Mouse (Mus musculus): ENCODE measurements around the gene Efcab10. TPM values are rescaled to one million over a fixed set of nuclear protein-coding genes. Genes with fewer than 3 reads are reported as not detected.
A peak's percentile ranks its signal among the peaks of the same experiment; 100 is the strongest.

Gene Efcab10
- 0.89 and 0.90 TPM in 2 replicates for polyA plus RNA-seq (2016; fragmentation: Nextera tagmentation; extraction: Ambion mirVana)

- Histone ChIP-seq H3K27ac (peak within 1 kb of the TSS; percentile 74; the same call in 1 of the 2 replicates), H3K36me3 (replicated peaks) (no peaks in the 10 kb centered on the region), H3K4me1 (peaks cover 11% of the 10 kb centered on the region), H3K4me3 (peak within 1 kb of the TSS; percentile 51), H3K9me3 (no peaks in the 10 kb centered on the region), H3K27me3 (ENCODE audit: poor library complexity, severe bottlenecking) (no peaks in the 10 kb centered on the region)
- peak; percentile 53 for DNase-seq (ENCODE audit: extremely low spot score, low spot score)
- 13% methylated on average over 24 of the region's 24 CpGs for WGBS
Observed at GRCm38 (mm10) chr12:33394804-33395623, at the start of gene Efcab10. Efcab10 (plus strand) TSS chr12:33394854.

DNA sequence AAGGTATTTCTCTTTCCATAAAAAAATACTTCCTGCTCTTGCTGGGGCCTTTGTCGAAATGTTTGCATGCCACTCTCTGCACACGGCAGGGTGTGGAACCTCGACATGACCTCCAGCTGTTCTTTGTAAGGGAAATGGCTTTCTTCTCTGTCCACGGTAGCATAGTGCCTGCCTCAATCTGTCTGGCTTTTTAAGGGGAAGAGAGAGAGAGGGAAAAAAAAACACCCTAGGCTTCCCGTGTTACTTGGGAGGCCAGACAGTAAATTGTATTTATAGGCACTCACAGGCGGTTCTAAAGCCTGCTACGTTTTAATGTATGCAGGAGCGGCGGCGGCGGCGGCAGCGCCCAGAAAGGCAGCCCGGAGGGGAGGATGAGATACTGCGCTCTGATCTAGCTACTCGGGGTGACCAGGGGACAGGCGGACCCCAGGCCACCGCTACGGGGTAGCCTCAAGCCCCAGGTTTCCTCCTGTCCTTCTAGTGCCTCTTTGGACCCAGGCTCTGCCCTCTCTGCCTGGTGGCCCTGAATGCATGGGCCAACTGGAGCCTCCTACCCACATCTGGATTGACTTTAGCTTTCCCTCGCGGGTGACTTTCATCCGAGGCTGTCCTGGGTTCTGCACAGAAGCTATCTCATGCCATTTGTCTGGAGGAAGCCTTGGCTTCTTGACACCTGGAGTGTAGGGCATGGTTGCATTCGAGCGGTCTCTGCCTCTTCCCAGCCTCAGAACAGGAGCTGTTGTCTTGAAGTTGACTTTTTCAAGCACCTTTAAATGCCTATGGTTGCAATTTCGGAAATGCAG is 49.5 kb upstream of the Efcab10 start:
- Histone ChIP-seq H3K36me3 (replicated peaks) (peaks cover 9% of the 10 kb centered on the region; the same call in 1 of the 2 replicates), H3K4me3 (peak overlapping the region; percentile 42), H3K27me3 (ENCODE audit: poor library complexity, severe bottlenecking) (peaks cover 33% of the 10 kb centered on the region), H3K4me1 (peaks cover 30% of the 10 kb centered on the region), H3K27ac (peak overlapping the region; percentile 67), H3K9me3 (no peaks in the 10 kb centered on the region)
- DNase-seq (ENCODE audit: extremely low spot score, low spot score) = peak; percentile 34
- 5% methylated on average over 25 of the region's 25 CpGs for WGBS

DNA sequence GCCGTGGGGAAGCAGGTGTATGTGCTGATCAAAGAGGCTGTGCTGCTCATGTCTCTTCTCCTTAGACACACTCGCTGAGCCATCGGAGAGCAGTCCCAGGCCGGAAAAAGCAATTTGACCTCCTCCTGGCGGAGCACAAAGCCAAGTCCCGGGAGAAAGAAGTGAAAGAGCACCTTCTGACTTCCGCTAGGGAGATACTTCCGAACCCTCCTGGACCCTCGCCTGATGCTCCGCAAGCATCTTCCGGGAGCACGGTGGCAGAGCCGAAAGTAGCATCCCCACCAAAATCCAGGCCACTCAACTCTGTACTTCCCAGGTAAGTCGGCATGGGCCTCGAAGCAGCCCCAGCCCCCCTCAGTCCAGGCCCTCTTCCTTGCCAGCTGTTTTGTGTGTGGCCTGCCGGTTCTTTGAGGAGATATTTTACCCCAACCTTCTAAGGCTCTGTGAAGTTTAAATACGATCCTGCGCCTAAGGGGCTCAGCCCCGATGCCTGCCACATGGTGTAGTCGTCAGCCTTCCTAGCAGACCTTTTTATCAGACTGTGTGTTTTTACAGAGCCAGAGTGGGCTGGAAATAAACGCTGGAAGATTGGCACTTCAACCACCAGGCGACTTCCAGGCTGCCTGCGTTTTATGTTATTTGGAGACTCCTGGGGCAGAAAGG is 48.8 kb upstream of the Efcab10 start:
- H3K4me3 ChIP-seq = peak overlapping the region; percentile 42
- no peaks in the 10 kb centered on the region for H3K9me3 ChIP-seq
- peaks cover 11% of the 10 kb centered on the region; the same call in 1 of the 2 replicates for H3K36me3 ChIP-seq (replicated peaks)
- peak; percentile 26 for DNase-seq (ENCODE audit: extremely low spot score, low spot score)
- WGBS = 30% methylated on average over 23 of the region's 23 CpGs
- peaks cover 30% of the 10 kb centered on the region for H3K4me1 ChIP-seq
- peaks cover 33% of the 10 kb centered on the region for H3K27me3 ChIP-seq (ENCODE audit: poor library complexity, severe bottlenecking)
- H3K27ac ChIP-seq = peak overlapping the region; percentile 67

DNA sequence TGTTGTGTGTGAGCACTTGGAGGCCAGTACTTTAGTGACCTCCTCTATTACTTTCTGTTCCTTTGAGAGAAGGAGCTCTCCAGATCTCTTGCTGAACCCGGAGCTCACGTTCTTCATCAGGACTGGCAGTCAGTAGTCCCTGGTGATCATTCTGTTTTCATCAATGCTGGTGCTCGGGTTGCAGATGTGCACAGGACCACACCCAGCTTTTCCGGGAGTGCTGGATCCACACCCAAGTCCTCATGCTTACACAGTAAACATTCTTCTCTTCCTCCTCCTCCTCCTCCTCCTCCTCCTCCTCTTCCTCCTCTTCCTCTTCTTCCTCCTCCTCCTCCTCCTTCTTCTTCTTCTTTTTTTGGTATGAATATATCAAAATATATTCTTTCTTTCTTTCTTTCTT is 42.0 kb upstream of the Efcab10 start:
- H3K4me1 ChIP-seq = no peaks in the 10 kb centered on the region
- H3K27ac ChIP-seq = no peak overlapping the region
- no peaks in the 10 kb centered on the region for H3K9me3 ChIP-seq
- no peak for DNase-seq (ENCODE audit: extremely low spot score, low spot score)
- H3K36me3 ChIP-seq (replicated peaks) = peaks cover 14% of the 10 kb centered on the region; the same call in 1 of the 2 replicates
- 85% methylated on average over 4 of the region's 4 CpGs for WGBS
- no peaks in the 10 kb centered on the region for H3K27me3 ChIP-seq (ENCODE audit: poor library complexity, severe bottlenecking)
- no peak overlapping the region for H3K4me3 ChIP-seq

- Histone ChIP-seq H3K27me3 (ENCODE audit: poor library complexity, severe bottlenecking) (no peaks in the 10 kb centered on the region), H3K27ac (no peak overlapping the region), H3K4me3 (no peak overlapping the region), H3K4me1 (no peaks in the 10 kb centered on the region), H3K9me3 (no peaks in the 10 kb centered on the region), H3K36me3 (replicated peaks) (peaks cover 12% of the 10 kb centered on the region; the same call in 1 of the 2 replicates)
- no peak for DNase-seq (ENCODE audit: extremely low spot score, low spot score)
- 90% methylated on average over 10 of the region's 10 CpGs for WGBS
Observed at GRCm38 (mm10) chr12:33358345-33358744, 36.3 kb upstream of the Efcab10 start.

DNA sequence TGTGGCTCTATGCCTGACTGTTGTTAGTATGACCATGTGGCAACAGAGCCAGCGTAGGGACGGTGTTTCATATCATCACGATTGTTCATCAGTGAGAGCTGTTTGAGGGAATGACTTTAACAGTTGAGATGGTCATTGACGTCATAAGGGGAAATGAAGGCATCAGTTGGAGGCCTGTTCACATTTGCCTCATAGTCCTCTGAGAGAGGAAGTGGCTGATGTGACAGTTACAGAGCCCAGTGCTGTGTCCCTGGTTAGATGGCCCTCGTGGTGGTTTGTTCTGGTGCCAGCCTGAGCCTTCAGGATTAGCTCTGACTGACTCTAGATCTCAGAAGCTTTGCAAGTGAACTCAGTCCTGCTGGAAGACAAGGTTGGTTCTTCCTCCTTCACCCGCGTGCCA is 35.4 kb upstream of the Efcab10 start:
- 91% methylated on average over 7 of the region's 7 CpGs for WGBS
- no peak overlapping the region for H3K4me3 ChIP-seq

DNA sequence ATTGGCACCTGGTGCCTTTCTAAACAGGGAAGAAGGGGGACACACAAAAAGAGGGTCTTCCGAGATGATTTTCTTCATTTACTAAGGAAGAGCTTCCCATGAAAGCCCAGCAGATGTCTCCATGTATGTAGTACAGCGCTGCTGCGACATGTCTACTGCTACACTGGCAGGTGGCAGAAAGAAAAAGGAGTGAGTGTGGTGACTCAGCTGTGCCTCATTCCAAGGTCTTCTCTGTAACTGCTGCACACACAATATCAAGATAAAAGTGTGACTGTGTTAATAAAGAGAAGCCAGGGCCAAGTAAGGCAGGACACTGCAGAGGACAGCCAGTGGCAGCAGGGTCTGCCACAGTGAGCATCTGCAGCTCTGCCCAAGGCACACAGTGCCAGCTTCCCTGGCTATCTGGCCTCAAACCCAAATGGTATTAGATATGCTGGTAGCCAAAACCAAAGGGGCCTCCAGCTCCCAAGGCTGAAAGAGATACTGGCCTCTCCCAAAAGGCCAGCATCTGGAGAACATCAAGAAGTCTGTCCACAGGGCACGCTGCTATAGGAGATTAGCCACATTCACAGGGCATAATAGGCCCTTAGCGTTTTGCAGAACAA is 34.7 kb upstream of the Efcab10 start:
- Histone ChIP-seq H3K27me3 (ENCODE audit: poor library complexity, severe bottlenecking) (no peaks in the 10 kb centered on the region), H3K36me3 (replicated peaks) (peaks cover 9% of the 10 kb centered on the region; the same call in 1 of the 2 replicates), H3K4me1 (no peaks in the 10 kb centered on the region), H3K4me3 (no peak overlapping the region), H3K9me3 (no peaks in the 10 kb centered on the region), H3K27ac (no peak overlapping the region)
- WGBS = 88% methylated on average over 5 of the region's 5 CpGs
- no peak for DNase-seq (ENCODE audit: extremely low spot score, low spot score)

More for the DNA sequence above, 35.4 kb upstream of the Efcab10 start:
- Histone ChIP-seq H3K27me3 (ENCODE audit: poor library complexity, severe bottlenecking) (no peaks in the 10 kb centered on the region), H3K4me1 (no peaks in the 10 kb centered on the region), H3K36me3 (replicated peaks) (peaks cover 9% of the 10 kb centered on the region; the same call in 1 of the 2 replicates), H3K9me3 (no peaks in the 10 kb centered on the region), H3K27ac (no peak overlapping the region)
- no peak for DNase-seq (ENCODE audit: extremely low spot score, low spot score)

DNA sequence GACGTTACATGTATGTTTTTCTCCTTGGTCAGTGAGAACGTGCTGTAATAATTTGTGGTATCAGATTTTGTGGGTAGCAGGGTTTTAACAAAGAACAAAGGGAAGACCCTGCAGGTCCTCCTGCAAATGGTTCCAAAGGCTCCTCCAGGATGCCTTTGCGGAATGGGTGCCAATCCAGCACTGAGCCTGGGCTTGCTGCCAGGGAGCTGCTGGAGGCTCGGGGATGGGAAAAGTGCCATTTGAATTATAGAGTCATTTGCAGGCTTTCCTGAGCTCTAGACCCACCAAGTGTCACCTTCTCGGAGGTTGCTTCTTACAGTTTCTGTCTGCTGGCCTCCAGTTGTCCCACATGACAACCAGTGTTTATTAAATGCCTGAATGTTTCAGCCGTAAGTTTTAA is 33.9 kb upstream of the Efcab10 start:
- Histone ChIP-seq H3K9me3 (no peaks in the 10 kb centered on the region), H3K4me3 (no peak overlapping the region), H3K36me3 (replicated peaks) (peaks cover 9% of the 10 kb centered on the region; the same call in 1 of the 2 replicates), H3K4me1 (no peaks in the 10 kb centered on the region), H3K27ac (no peak overlapping the region), H3K27me3 (ENCODE audit: poor library complexity, severe bottlenecking) (no peaks in the 10 kb centered on the region)
- 87% methylated on average over 6 of the region's 6 CpGs for WGBS
- DNase-seq (ENCODE audit: extremely low spot score, low spot score) = no peak

GRCm38 (mm10) chr12:33364511-33364910 is 30.1 kb upstream of the Efcab10 start:
- no peak for DNase-seq (ENCODE audit: extremely low spot score, low spot score)
- H3K27ac ChIP-seq = no peak overlapping the region
- WGBS = 89% methylated on average over 8 of the region's 8 CpGs

DNA sequence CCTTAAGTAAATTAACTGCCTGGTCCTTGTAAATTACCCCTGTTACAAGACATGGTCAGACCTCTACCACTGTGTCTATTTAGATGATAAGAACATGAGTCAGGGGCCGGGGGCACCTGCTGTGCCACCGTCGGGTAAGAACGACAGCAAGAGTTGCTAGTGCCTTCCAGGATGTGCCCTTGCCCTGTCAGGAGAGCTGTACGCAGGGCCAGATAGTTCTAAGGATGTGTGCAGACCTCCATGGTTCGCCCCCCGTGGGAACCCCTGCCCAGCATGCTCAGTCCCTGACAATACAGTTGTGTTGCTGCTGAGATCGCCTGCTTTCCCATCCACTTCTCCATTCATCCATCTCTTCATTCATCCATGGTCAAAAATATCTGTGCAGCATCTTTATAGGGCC is 29.5 kb upstream of the Efcab10 start:
- no peak overlapping the region for H3K27ac ChIP-seq
- H3K27me3 ChIP-seq (ENCODE audit: poor library complexity, severe bottlenecking) = no peaks in the 10 kb centered on the region
- H3K4me1 ChIP-seq = no peaks in the 10 kb centered on the region
- no peak overlapping the region for H3K4me3 ChIP-seq
- no peaks in the 10 kb centered on the region for H3K9me3 ChIP-seq
- 88% methylated on average over 8 of the region's 8 CpGs for WGBS
- DNase-seq (ENCODE audit: extremely low spot score, low spot score) = no peak
- H3K36me3 ChIP-seq (replicated peaks) = no peaks in the 10 kb centered on the region; the same call in 1 of the 2 replicates

More at GRCm38 (mm10) chr12:33364511-33364910, 30.1 kb upstream of the Efcab10 start:
- H3K36me3 ChIP-seq (replicated peaks) = peaks cover 3% of the 10 kb centered on the region; the same call in 1 of the 2 replicates
- H3K4me3 ChIP-seq = no peak overlapping the region
- H3K4me1 ChIP-seq = no peaks in the 10 kb centered on the region
- no peaks in the 10 kb centered on the region for H3K9me3 ChIP-seq
- H3K27me3 ChIP-seq (ENCODE audit: poor library complexity, severe bottlenecking) = no peaks in the 10 kb centered on the region

DNA sequence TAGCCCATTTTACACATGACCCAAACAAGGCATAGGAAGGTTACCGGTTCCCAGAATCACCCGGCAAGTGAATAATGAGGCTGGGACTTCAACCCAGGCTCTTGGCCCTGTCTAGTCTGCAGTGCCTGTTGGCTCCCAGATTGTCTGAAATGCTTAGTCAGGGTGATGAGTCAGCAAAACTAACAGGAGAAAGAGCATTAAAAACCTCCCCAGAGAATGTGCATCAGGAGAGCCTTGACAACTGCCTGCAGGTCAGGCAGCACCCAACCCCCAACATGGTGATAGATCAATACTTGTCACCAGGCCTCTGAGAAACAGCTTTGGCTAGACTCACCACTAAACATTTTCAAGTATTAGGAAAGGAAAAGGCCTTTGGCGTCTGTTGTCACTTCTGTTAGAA is 25.1 kb upstream of the Efcab10 start:
- no peaks in the 10 kb centered on the region for H3K27me3 ChIP-seq (ENCODE audit: poor library complexity, severe bottlenecking)
- H3K36me3 ChIP-seq (replicated peaks) = no peaks in the 10 kb centered on the region; the same call in 1 of the 2 replicates
- 93% methylated on average over 3 of the region's 3 CpGs for WGBS
- no peak overlapping the region for H3K27ac ChIP-seq
- no peak for DNase-seq (ENCODE audit: extremely low spot score, low spot score)
- H3K4me1 ChIP-seq = no peaks in the 10 kb centered on the region
- H3K9me3 ChIP-seq = no peaks in the 10 kb centered on the region
- no peak overlapping the region for H3K4me3 ChIP-seq

All from forebrain, embryonic 10.5 days (tissue).